Mouse (Mus musculus) G1E (cell line): ENCODE results near the gene U2surp.

Source experiments
- CTCF ChIP-seq: IDR thresholded peaks from 2 replicates; pipeline ENCODE4 v1.5.1; 2012; ENCODE audit warnings: low read depth, low read length, inconsistent platforms, mixed read lengths
- GATA1 ChIP-seq: IDR thresholded peaks from 2 replicates; pipeline ENCODE4 v1.6.1; 2012; ENCODE audit warnings: borderline replicate concordance, low read length, inconsistent platforms, mixed read lengths
- POLR2AphosphoS5 ChIP-seq: IDR thresholded peaks from 2 replicates; pipeline ENCODE4 v1.6.1; 2012; ENCODE audit warnings: low read depth, low read length, inconsistent platforms; ENCODE audit not compliant: insufficient replicate concordance
- TAL1 ChIP-seq: conservative IDR thresholded peaks from 2 replicates; pipeline ENCODE4 v1.6.1; 2012; ENCODE audit warnings: low read depth, low read length, inconsistent platforms, mixed read lengths

DNA sequence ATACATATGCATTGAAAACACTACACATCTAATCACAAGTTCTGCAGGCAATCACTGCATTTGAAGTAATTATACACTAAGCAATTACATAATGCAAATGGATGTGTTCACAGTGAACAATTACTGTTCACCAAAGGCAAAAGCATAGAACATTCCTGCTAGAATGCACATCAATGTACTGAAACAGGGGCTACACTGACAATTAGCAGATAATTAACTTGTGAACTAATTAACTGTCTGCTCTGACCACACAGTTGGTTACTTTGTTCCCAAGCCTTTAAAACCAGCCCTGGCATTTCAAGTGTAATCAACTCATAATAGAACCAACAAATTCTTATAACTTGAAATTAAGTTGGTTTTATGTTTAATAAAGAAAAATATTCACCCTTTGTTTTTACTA, 22.9 kb downstream of the U2surp start:
- no peak for TF ChIP-seq TAL1
- TF ChIP-seq CTCF = no peak
- TF ChIP-seq GATA1 = no peak
- no peak for TF ChIP-seq POLR2AphosphoS5
